Mouse (Mus musculus) adrenal gland (tissue): Measurements from ENCODE around the gene Mmp23.
"Not testable (repeated sequence)": the region's sequence is repeated elsewhere in the genome, so short reads cannot be mapped to it uniquely, and the experiment has no call there.

Source experiments
- intact Hi-C: fragments of 180-260 bp; cut with DNase I; formaldehyde crosslinking; loops from one replicate; pipeline ENCODE4 v1.15.1; 2025
- long read RNA-seq, 2 experiments: library from polyadenylated mRNA; unstranded; transcript quantifications; one replicate each; pipeline ENCODE4 v2.0.0; 2020; ENCODE audit warnings: borderline replicate concordance in 1 of 2; ENCODE audit not compliant: insufficient replicate concordance in 1 of 2

Gene Mmp23
- long read RNA-seq, experiment 1, partial matches to known transcripts = 0 of 3 reads
- long read RNA-seq, experiment 1, other reads (novel, unspliced or antisense) = 1 of 3 reads
- long read RNA-seq, experiment 2, partial matches to known transcripts = 0 of 6 reads
- long read RNA-seq, experiment 2, other reads (novel, unspliced or antisense) = 2 of 6 reads

GRCm38 (mm10) chr4:155653086-155653450 is at the start of gene Mmp23:
Gene Mmp23, minus strand, starts transcription at chr4:155653384.
- intact Hi-C loops = no loop called here

- intact Hi-C loops = no loop called here
Measured at GRCm38 (mm10) chr4:155700425-155700824, 47.2 kb upstream of the Mmp23 start.

- intact Hi-C loops = loop anchor here (10.0 kb wide), 1 partner anchor 212 kb away; no protein-coding TSS in a partner anchor
Measured at GRCm38 (mm10) chr4:155696261-155697255, 43.4 kb upstream of the Mmp23 start.

- intact Hi-C loops = loop anchor here (10.0 kb wide), 1 partner anchor 211 kb away; no protein-coding TSS in a partner anchor
Measured at GRCm38 (mm10) chr4:155695531-155696062, 42.4 kb upstream of the Mmp23 start.

- intact Hi-C loops = loop anchor here (10.0 kb wide), 1 partner anchor 210 kb away; no protein-coding TSS in a partner anchor
Measured at GRCm38 (mm10) chr4:155694482-155695401, 41.6 kb upstream of the Mmp23 start.

- intact Hi-C loops = loop anchor here (10.0 kb wide), 1 partner anchor 209 kb away; no protein-coding TSS in a partner anchor
Measured at GRCm38 (mm10) chr4:155694111-155694481, 40.9 kb upstream of the Mmp23 start, which contains the start of gene Fndc10. Gene Fndc10, plus strand, starts transcription at chr4:155694342.

- intact Hi-C loops = loop anchor here (10.0 kb wide), 1 partner anchor 208 kb away; no protein-coding TSS in a partner anchor
Measured at GRCm38 (mm10) chr4:155692421-155692820, 39.2 kb upstream of the Mmp23 start.

GRCm38 (mm10) chr4:155690571-155691375 is 37.6 kb upstream of the Mmp23 start:
- intact Hi-C loops = loop anchor here (10.0 kb wide), 1 partner anchor 206 kb away; no protein-coding TSS in a partner anchor

- intact Hi-C loops = not testable (repeated sequence)
Measured at GRCm38 (mm10) chr4:155687764-155688163, 34.6 kb upstream of the Mmp23 start.

GRCm38 (mm10) chr4:155683670-155684277 is 30.6 kb upstream of the Mmp23 start:
- intact Hi-C loops = not testable (repeated sequence)

- intact Hi-C loops = no loop called here
Measured at GRCm38 (mm10) chr4:155675991-155676390, 22.8 kb upstream of the Mmp23 start.

GRCm38 (mm10) chr4:155672082-155672481 is 18.9 kb upstream of the Mmp23 start:
- intact Hi-C loops = no loop called here

GRCm38 (mm10) chr4:155670236-155670635 is 17.1 kb upstream of the Mmp23 start:
- intact Hi-C loops = not testable (repeated sequence)

GRCm38 (mm10) chr4:155669598-155670075 is 16.5 kb upstream of the Mmp23 start:
- intact Hi-C loops = no loop called here

GRCm38 (mm10) chr4:155668689-155669597 is 15.8 kb upstream of the Mmp23 start, which contains the start of gene Mib2:
Gene Mib2, minus strand, starts transcription at chr4:155669198.
- intact Hi-C loops = no loop called here

GRCm38 (mm10) chr4:155666903-155667302 is 13.7 kb upstream of the Mmp23 start:
- intact Hi-C loops = no loop called here

- intact Hi-C loops = no loop called here
Measured at GRCm38 (mm10) chr4:155660641-155661040, 7.5 kb upstream of the Mmp23 start.

GRCm38 (mm10) chr4:155658961-155659360 is 5.8 kb upstream of the Mmp23 start:
- intact Hi-C loops = no loop called here
